In the genomic region with DNA sequence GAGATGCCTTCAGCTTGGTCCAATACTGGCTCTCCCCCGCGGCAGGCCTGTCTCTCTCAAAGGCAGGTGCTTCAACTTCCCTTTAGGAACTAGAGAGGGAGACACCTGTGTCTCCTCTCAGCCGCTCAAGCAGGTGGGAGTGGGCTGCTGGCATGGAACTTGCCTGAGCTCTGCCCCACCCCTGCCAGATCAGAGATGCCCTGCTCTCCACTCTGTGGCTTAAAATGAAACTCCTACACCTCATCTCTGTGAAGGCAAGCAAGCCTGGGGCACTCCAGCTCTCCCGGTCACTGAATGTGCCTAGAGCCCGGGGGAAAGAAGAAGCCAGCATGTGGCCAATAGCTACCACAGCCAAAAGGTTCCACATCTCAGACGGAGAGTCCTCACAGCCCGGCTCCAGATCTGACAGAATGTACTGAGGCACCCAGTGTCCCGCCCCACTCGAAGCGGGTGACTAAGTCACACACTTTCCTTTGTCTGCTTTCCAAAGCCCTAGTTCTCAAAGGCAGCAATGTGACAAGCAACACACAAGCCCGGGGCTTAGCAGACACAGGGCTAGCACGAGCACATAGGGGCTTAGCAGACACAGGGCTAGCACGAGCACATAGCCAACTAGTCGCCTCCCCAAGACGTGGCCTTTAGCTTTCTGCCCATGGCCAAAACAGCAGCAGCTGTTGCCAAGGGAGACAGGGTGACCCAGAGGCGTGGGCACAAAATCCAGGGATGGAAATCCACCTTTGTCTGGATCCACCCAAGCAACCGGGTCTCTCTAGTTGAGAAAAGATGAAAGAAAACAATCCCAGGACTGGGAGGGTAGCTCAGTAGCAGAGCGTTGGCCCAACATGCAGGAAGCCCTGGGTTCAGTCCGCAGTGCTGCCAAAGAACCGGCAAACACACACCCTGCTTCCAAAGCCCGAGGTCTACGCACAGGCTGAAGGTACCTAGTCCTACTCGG, we compare ENCODE assay signal across 8 mouse cellular contexts. TPM values are rescaled to one million over a fixed set of nuclear protein-coding genes. Genes with fewer than 3 reads are reported as not detected.
DNase-seq lines count a peak whose midpoint lies in the region; ATAC-seq and TF ChIP-seq lines count a peak whose summit lies in the region.

No protein-coding gene starts in this region.

- H3K27ac ChIP-seq in layer of hippocampus, adult 2 months, result peak overlapping the region; percentile 90
- H3K27ac ChIP-seq in forebrain, postnatal 0 days (ENCODE audit: low read depth, low read length), result no peak overlapping the region
- H3K27ac ChIP-seq in limb, embryonic 10.5 days, result peak overlapping the region; percentile 43
- H3K27ac ChIP-seq in midbrain, embryonic 14.5 days (replicated peaks; ENCODE audit: low read depth, low read length), result peak overlapping the region; percentile 32; the same call in 1 of the 2 replicates

- peak overlapping the region; percentile 37 for H3K9ac ChIP-seq in forebrain, postnatal 0 days
- peak overlapping the region; percentile 34; the same call in 1 of the 2 replicates for H3K9ac ChIP-seq in midbrain, embryonic 14.5 days (replicated peaks; ENCODE audit: low read length)

- no peak for TF ChIP-seq POLR2A in brain, embryonic 14.5 days (IDR thresholded peaks at IDR 0.05; ENCODE audit: borderline replicate concordance, extremely low read depth, insufficient read depth, insufficient read length, poor library complexity, severe bottlenecking)

- peak overlapping the region; percentile 85 for H3K4me3 ChIP-seq in layer of hippocampus, adult 2 months
- peak overlapping the region; percentile 12 for H3K4me3 ChIP-seq in forebrain, postnatal 0 days (ENCODE audit: low read depth, low read length)
- H3K4me3 ChIP-seq in limb, embryonic 10.5 days, result peak overlapping the region; percentile 69
- H3K4me3 ChIP-seq in midbrain, embryonic 14.5 days (replicated peaks; ENCODE audit: low read depth, low read length), result peak overlapping the region; percentile 57

- H3K4me1 ChIP-seq in forebrain, postnatal 0 days (ENCODE audit: insufficient read depth), result peaks cover 24% of the 10 kb centered on the region
- H3K4me1 ChIP-seq in limb, embryonic 10.5 days, result peaks cover 76% of the 10 kb centered on the region
- peaks cover 52% of the 10 kb centered on the region for H3K4me1 ChIP-seq in midbrain, embryonic 14.5 days (ENCODE audit: control insufficient read depth, insufficient read depth, low read length)

- H3K9me3 ChIP-seq in forebrain, postnatal 0 days (ENCODE audit: low read length), result no peaks in the 10 kb centered on the region
- H3K9me3 ChIP-seq in limb, embryonic 10.5 days (replicated peaks), result no peaks in the 10 kb centered on the region
- H3K9me3 ChIP-seq in midbrain, embryonic 14.5 days (ENCODE audit: control insufficient read depth, low read length), result no peaks in the 10 kb centered on the region

- H3K27me3 ChIP-seq in forebrain, postnatal 0 days (ENCODE audit: insufficient read depth, low read length), result no peaks in the 10 kb centered on the region
- H3K27me3 ChIP-seq in limb, embryonic 10.5 days (ENCODE audit: low read depth, poor library complexity, severe bottlenecking), result no peaks in the 10 kb centered on the region
- H3K27me3 ChIP-seq in midbrain, embryonic 14.5 days (ENCODE audit: control insufficient read depth, insufficient read depth, low read length), result no peaks in the 10 kb centered on the region; the same call in 1 of the 2 replicates

- ATAC-seq in forebrain, postnatal 0 days, result no peak
- ATAC-seq in midbrain, embryonic 14.5 days (ENCODE audit: low FRiP score, low TSS enrichment), result no peak
- no peak for ATAC-seq in megakaryocyte-erythroid progenitor cell, adult 5-6 weeks (replicated peaks; ENCODE audit: low FRiP score, low TSS enrichment, poor library complexity, severe bottlenecking)

- no peaks in the 10 kb centered on the region for H3K36me3 ChIP-seq in forebrain, postnatal 0 days (ENCODE audit: insufficient read depth)
- H3K36me3 ChIP-seq in limb, embryonic 10.5 days, result peaks cover 19% of the 10 kb centered on the region; the same call in 1 of the 2 replicates
- H3K36me3 ChIP-seq in midbrain, embryonic 14.5 days (ENCODE audit: control insufficient read depth, insufficient read depth, low read length), result no peaks in the 10 kb centered on the region

- TF ChIP-seq CTCF in layer of hippocampus, adult 2 months (conservative IDR thresholded peaks at IDR 0.05), result no peak
- TF ChIP-seq CTCF in brain, embryonic 14.5 days (IDR thresholded peaks at IDR 0.05; ENCODE audit: borderline replicate concordance, extremely low read depth, insufficient read depth, insufficient read length), result no peak
- TF ChIP-seq CTCF in forebrain, postnatal 0 days (IDR thresholded peaks at IDR 0.05; ENCODE audit: low read depth), result no peak

- DNase-seq in layer of hippocampus, adult 2 months (ENCODE audit: low spot score in 2 of 2), result no peak
- DNase-seq in layer of hippocampus, postnatal 36 days, result no peak
- DNase-seq in brain, embryonic 14.5 days (ENCODE audit: low read depth), result peak; percentile 61
- DNase-seq in forebrain, postnatal 0 days, result peak; percentile 24
- no peak for DNase-seq in limb, embryonic 10.5 days (ENCODE audit: low spot score)
- DNase-seq in midbrain, embryonic 14.5 days, result peak; percentile 57
- no peak for DNase-seq in frontal cortex, postnatal 10 days (ENCODE audit: low spot score in 2 of 2)

- peak overlapping the region; percentile 99 for H3K4me2 ChIP-seq in forebrain, postnatal 0 days (ENCODE audit: low read depth)
- H3K4me2 ChIP-seq in midbrain, embryonic 14.5 days (ENCODE audit: low read length), result peak overlapping the region; percentile 100

- 20% methylated on average over 23 of the region's 23 CpGs for WGBS in forebrain, postnatal 0 days
- 74% methylated on average over 23 of the region's 23 CpGs for WGBS in limb, embryonic 10.5 days
- WGBS in midbrain, embryonic 14.5 days, result 11% methylated on average over 23 of the region's 23 CpGs

RNA-seq across cellular contexts. Expression of gene Smad3, which starts 3.0 kb away (rescaled TPM):
- 10 to 100 TPM; 48.7 to 49.6 TPM for total RNA-seq in layer of hippocampus, adult 2 months (2021)
- total RNA-seq in layer of hippocampus, postnatal 36 days (2021), result 10 to 100 TPM; 40.1 to 45.2 TPM
- 15.0 and 25.5 TPM in 2 replicates for polyA plus RNA-seq in brain, embryonic 14.5 days (2012; rRNA removed)
- total RNA-seq in forebrain, postnatal 0 days (2014; rRNA removed), result 16.0 and 17.6 TPM in 2 replicates
- 5.0 and 5.5 TPM in 2 replicates for polyA plus RNA-seq in forebrain, postnatal 0 days (2015; fragmentation: Nextera tagmentation; extraction: Ambion mirVana)
- 27.1 and 27.7 TPM in 2 replicates for polyA plus RNA-seq in limb, embryonic 10.5 days (2016; fragmentation: Nextera tagmentation; extraction: Ambion mirVana)
- polyA plus RNA-seq in midbrain, embryonic 14.5 days (2014; fragmentation: Nextera tagmentation; extraction: Ambion mirVana), result 4.9 and 7.7 TPM in 2 replicates
- total RNA-seq in megakaryocyte-erythroid progenitor cell, adult 5-6 weeks (2014; fragmentation: Nextera tagmentation), result 14.1 and 19.7 TPM in 2 replicates
- total RNA-seq in megakaryocyte-erythroid progenitor cell, adult 5-6 weeks (2017), result 11.9 and 15.9 TPM in 2 replicates

Comparison
In these comparisons a context has a peak if more than half of its experiments do, and no peak if none do; other contexts are left out.
1. DNase-seq: peak in brain, embryonic 14.5 days (single experiment), forebrain, postnatal 0 days (single experiment) and midbrain, embryonic 14.5 days (single experiment); none in layer of hippocampus, adult 2 months (0 of 2), layer of hippocampus, postnatal 36 days (0 of 2), limb, embryonic 10.5 days (single experiment) and frontal cortex, postnatal 10 days (0 of 2).
2. H3K4me3 ChIP-seq: peak in every context shown above with its lines; median percentile 85 in layer of hippocampus, adult 2 months; 69 in limb, embryonic 10.5 days; 57 in midbrain, embryonic 14.5 days; 12 in forebrain, postnatal 0 days.